Mouse (Mus musculus): ENCODE results near the gene Qpctl.

DNA sequence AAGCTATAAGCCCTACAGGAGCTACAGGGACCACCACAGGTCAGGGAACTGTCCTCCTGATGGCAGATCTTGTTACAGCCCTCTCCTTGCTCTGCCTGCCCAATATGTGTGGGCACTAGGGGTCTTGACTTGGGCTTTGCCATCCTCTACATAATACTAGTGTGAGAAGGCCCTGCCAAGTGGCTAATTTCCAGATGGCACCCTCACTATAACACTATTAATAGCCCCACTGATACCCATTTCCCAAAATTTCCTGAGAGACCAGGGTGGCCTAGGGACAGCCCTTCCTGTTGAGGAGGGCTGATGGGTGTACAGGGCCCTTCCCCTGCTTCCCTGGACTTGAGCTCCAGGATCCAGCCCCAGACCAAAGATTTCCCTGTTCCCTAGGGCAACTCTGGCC, 51.2 kb downstream of the Qpctl start:
- no peak for TF ChIP-seq CTCF (conservative IDR thresholded peaks at IDR 0.05; ENCODE audit: low read length)
- no peak for TF ChIP-seq POU5F1 (IDR thresholded peaks at IDR 0.05; ENCODE audit: borderline replicate concordance, low read length)
- no peak for TF ChIP-seq NANOG (IDR thresholded peaks at IDR 0.05; ENCODE audit: borderline replicate concordance, low read length)
